Mouse (Mus musculus) cerebellum, adult 2 months (tissue): ENCODE data around the gene Shbg. TPM values are rescaled to one million over a fixed set of nuclear protein-coding genes. Genes with fewer than 3 reads are reported as not detected.

Experiments used
- DNase-seq, 2 experiments: peaks; one replicate each; pipeline ENCODE4 v3.0.0; 2021
- H3K27ac ChIP-seq: fragments of 200-500 bp; 2 replicates; pipeline ENCODE4 v1.5.1; 2012; ENCODE audit warnings: low read length, control low read depth, inconsistent platforms; ENCODE audit not compliant: insufficient read depth
- H3K27me3 ChIP-seq: fragments of 200-500 bp; 2 replicates; pipeline ENCODE4 v1.6.1; 2012; ENCODE audit warnings: inconsistent platforms, mild to moderate bottlenecking, low read length, moderate library complexity; ENCODE audit not compliant: control insufficient read depth, insufficient read depth
- H3K4me1 ChIP-seq: fragments of 200-500 bp; 2 replicates; pipeline ENCODE4 v1.6.1; 2011; ENCODE audit warnings: low read length; ENCODE audit not compliant: control insufficient read depth, insufficient read depth
- H3K4me3 ChIP-seq: fragments of 200-500 bp; replicated peaks from 2 replicates; pipeline ENCODE3; 2011; ENCODE audit warnings: mild to moderate bottlenecking, low read depth, low read length, control low read depth; ENCODE audit not compliant: insufficient read depth
- CTCF ChIP-seq: fragments of 200-500 bp; IDR thresholded peaks from 2 replicates; pipeline ENCODE4 v1.5.1; 2011; ENCODE audit warnings: low read depth, mild to moderate bottlenecking, control low read depth, low read length, moderate library complexity, borderline replicate concordance; ENCODE audit not compliant: insufficient read depth
- POLR2A ChIP-seq: fragments of 200-500 bp; IDR thresholded peaks from 2 replicates; pipeline ENCODE4 v1.6.1; 2011; ENCODE audit warnings: low read length, control low read depth, borderline replicate concordance; ENCODE audit not compliant: insufficient read depth
- WGBS: fragments of 180-500 bp; shearing (Covaris S2); methylation state at CpG from one replicate; pipeline ENCODE4 v1.1.7; 2018; 5-methylcytosine and 5-hydroxymethylcytosine counted together
- polyA plus RNA-seq: library from polyadenylated mRNA; depleted of rRNA; stranded (reverse); fragments of >200 nt; gene quantifications from 2 replicates; pipeline ENCODE4 v1.2.3, GENCODE M21; 2012

The Shbg gene
- polyA plus RNA-seq, 1 experiment = 0.11 TPM

DNA sequence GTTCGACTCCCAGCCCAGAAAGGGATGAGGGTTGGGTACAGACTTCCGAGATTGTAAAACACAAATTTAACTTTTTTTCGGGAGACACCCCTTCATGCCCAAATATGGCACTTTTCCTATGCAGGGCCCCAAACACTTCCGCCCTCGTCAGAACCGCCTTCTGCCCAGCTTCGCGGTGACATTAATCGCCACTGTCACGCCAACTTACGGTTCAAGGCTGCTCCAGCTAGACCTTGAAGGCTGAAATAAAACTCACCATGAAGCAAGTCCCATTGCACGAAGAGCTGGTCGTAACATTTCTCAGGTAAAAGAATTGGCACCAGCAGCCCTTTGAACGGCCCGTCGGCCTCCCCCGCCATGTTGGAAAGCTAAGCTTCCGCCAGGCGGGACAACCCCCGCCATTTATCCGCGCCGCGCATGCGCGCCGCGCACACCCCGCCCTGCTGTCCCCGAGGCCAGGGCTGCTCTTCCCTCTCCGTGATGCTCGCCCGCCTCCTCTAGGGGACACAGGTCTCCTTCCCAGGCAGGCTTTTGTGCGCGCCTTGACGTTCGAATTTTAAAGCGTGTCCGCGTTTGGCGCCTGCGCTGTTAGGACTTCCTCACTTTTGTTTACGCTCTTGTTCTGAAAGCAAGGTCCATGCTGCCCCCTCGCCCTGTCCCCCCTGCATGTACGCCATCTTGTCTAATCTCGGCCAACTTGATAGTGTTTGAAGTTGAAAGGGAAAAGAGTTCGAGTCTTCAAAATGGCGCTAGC, 44.7 kb upstream of the Shbg start, which contains the start of gene Mpdu1:
Gene Mpdu1 (minus strand): TSS at position 430 of the 754 bp plus-strand sequence.
- Histone ChIP-seq H3K4me1 (0 out of 2 replicates have a peak, but pooled peaks cover 3% of the 10 kb centered on the region), H3K27me3 (no peaks in the 10 kb centered on the region), H3K27ac (peak within 1 kb of the TSS; percentile 93), H3K4me3 (peak within 1 kb of the TSS; percentile 85)
- TF ChIP-seq POLR2A (peak; percentile 74; the same call in 1 of the 2 replicates), CTCF (peak; percentile 18; the same call in 1 of the 2 replicates)
- DNase-seq = peak; percentile 94 to 97
- WGBS = under 1% methylated on average over 48 of the region's 48 CpGs

DNA sequence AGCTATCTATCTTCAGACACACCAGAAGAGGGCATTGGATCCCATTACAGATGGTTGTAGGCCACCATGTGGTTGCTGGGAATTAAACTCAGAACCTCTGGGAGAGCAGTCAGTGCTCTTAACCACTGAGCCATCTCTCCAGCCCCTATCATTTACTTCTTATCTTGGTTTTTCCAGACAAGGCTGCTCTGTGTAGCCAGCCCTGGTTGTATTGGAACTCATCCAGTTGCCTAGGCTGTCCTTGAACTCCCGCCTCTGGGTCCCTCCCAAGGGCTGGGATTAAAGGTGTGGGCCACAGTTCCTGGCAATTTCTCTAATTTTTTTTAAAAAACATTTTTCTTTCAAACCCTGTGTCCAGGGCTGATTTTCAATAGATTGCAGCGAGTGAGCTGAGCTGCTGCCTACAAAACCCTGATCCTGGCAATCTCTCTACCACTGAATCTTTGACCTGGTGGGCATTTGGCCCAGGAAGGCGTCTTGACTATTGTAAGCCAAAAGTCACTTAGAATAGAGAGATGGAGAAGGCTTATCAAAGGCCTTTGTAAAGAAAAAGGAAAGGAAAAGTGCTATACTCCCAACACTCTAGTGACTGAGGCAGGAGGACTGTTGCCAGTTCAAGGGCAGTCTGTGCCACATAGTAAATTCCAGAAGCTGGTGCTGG, 43.6 kb upstream of the Shbg start:
- no peak for TF ChIP-seq CTCF
- TF ChIP-seq POLR2A = no peak
- Histone ChIP-seq H3K4me3 (peak overlapping the region; percentile 85), H3K27ac (no peak overlapping the region), H3K27me3 (no peaks in the 10 kb centered on the region), H3K4me1 (0 out of 2 replicates have a peak, but pooled peaks cover 3% of the 10 kb centered on the region)
- no peak for DNase-seq
- WGBS = 34% methylated on average over 3 of the region's 3 CpGs

DNA sequence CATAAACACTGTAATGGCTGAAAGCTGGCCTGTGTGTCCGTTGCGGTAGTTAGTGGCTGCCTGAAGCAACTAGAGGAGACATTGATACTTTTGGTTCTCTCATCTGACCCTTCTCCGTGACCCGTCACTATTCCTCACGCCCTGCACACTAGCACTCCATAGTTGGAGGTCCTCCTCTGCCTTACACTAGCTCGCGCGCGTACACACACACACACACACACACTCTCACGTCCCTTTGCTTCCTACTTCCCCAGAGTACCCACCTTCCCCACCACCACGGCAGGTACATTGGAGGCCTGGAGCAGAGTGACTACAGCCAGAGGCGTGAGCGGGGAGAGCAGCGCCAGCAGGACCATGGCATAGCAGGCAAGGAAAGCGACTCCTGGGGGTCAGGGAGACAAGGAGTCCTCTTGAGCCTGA, 39.8 kb upstream of the Shbg start:
- no peak overlapping the region for H3K27ac ChIP-seq
- DNase-seq = no peak
- WGBS = 79% methylated on average over 15 of the region's 15 CpGs
- no peak overlapping the region for H3K4me3 ChIP-seq
- H3K4me1 ChIP-seq = 0 out of 2 replicates have a peak, but pooled peaks cover 5% of the 10 kb centered on the region
- no peaks in the 10 kb centered on the region for H3K27me3 ChIP-seq
- TF ChIP-seq CTCF = no peak
- no peak for TF ChIP-seq POLR2A

DNA sequence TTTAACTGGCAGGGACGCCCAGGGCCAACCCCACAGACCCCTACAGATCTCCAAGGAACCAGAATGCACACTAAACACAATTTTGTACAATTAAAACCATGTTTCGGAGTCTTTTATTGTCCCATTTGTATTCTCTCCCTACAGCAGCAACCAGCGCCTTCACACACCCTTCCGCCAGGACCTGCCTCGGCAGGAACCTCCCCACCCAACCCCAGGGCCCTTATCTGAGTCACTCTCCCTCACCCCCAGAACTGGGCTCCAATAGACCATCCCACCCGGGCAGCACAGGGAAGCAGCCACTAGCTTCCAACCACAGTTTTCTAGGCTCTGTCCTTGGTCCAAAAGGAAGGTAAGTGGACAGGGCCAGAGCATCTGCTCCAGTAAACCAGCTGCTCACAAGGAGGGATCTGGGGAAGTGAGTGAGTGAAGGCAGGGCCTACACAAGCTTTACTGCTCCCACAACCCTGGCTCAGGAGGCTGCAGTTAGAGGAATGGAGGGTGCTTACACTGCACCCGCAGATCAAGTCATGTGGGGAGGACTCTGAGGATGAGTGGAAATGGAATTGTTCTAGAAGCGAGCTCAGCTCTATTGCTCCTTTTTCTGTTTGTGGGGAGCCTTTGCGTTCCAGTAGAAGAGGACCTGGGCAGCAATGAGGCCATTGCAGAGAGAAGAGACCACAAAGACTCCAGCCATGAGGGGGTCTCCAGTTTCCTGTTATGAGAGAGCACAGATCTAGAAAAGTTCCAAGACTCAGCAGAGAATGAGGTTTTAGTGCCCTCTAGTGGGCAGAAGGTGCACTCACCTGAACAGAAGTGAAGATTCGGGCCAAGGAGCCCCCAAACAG, 39.1 kb upstream of the Shbg start:
- no peak overlapping the region for H3K4me3 ChIP-seq
- 0 out of 2 replicates have a peak, but pooled peaks cover 5% of the 10 kb centered on the region for H3K4me1 ChIP-seq
- DNase-seq = peak; percentile 41 to 62
- no peak for TF ChIP-seq POLR2A
- TF ChIP-seq CTCF = peak; percentile 74
- WGBS = 76% methylated on average over 10 of the region's 10 CpGs
- no peaks in the 10 kb centered on the region for H3K27me3 ChIP-seq
- no peak overlapping the region for H3K27ac ChIP-seq

DNA sequence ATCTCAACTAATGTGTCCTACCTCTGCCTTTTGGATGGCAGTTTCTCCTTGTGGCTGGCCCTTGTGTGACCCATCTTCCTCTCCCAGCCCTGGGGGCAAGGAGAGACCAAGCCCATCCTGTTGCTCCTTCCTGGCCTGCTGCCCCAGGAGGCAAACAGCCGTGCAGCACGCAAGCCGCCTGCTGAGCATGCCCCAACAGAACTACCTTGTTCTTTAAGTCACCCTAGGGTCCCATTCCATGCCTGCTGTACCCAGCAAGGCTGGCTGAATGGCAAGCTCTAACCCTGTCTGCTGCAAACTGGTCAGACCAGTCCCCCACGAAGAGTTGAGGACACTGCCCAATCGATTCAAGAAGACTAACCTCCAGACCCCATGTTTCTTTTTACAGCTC, 38.4 kb upstream of the Shbg start:
- TF ChIP-seq CTCF = no peak
- DNase-seq = no peak
- Histone ChIP-seq H3K27ac (no peak overlapping the region), H3K4me1 (0 out of 2 replicates have a peak, but pooled peaks cover 5% of the 10 kb centered on the region), H3K27me3 (no peaks in the 10 kb centered on the region), H3K4me3 (no peak overlapping the region)
- WGBS = 67% methylated on average over 5 of the region's 5 CpGs

DNA sequence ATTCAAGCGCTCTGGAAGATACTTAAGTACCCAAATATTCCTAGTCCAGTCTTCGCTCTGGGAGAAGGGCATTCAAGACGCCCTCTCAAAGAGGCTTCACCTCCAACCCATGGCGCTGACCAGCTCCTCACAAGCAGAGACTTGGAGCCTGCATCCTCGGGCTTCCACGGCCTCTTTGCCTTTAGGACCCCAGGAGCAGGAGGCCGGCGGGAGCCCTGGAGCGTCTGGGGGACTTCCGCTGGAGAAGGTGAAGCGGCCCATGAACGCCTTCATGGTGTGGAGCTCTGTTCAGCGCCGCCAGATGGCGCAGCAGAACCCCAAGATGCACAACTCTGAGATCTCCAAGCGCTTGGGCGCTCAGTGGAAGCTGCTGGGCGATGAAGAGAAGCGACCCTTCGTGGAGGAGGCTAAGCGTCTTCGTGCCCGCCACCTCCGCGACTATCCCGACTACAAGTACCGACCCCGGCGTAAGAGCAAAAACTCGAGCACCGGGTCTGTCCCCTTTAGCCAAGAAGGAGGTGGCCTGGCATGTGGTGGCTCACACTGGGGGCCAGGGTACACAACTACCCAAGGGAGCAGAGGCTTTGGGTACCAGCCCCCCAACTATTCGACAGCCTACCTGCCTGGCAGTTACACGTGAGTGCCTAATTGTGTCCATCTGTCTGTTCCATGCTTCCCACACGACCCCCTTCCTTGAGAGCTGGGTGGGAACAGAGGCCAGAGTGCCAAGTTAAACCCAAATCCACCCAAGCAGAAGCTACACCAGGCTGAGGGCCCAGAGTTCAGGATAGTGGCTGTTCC, 37.8 kb upstream of the Shbg start, which contains the start of gene Sox15:
Gene Sox15 (plus strand): TSS at position 51 of the 801 bp plus-strand sequence.
- TF ChIP-seq CTCF (peak; percentile 81), POLR2A (no peak)
- peak within 1 kb of the TSS; percentile 16 for H3K4me3 ChIP-seq
- no peak within 1 kb of the TSS for H3K27ac ChIP-seq
- 0 out of 2 replicates have a peak, but pooled peaks cover 5% of the 10 kb centered on the region for H3K4me1 ChIP-seq
- H3K27me3 ChIP-seq = no peaks in the 10 kb centered on the region
- 16% methylated on average over 34 of the region's 34 CpGs for WGBS
- DNase-seq = peak; percentile 69 to 79
